In genomic region chr17:32830418-32830782, GRCm38 (mm10) we compare ENCODE assay signal across 1 mouse cellular context.
TF ChIP-seq lines count a peak whose summit lies in the region.

No protein-coding gene starts in this region.

TF ChIP-seq in CH12.LX, 34 proteins besides CTCF, POLR2A, EP300 and RAD21 (continued from another document):
- TF ChIP-seq ZC3H11A (IDR thresholded peaks at IDR 0.05; ENCODE audit: low read depth, low read length) (no peak), MEF2A (IDR thresholded peaks at IDR 0.05; ENCODE audit: borderline replicate concordance, low read depth, low read length) (no peak), ELF1 (IDR thresholded peaks at IDR 0.05; ENCODE audit: low read depth, low read length) (no peak)
TF ChIP-seq in CH12.LX: peak in this region for 0.
